Mouse (Mus musculus) layer of hippocampus, postnatal 14 days (tissue): ENCODE measurements around the gene Nsmce1. TPM values are rescaled to one million over a fixed set of nuclear protein-coding genes. Genes with fewer than 3 reads are reported as not detected.
"Not testable (repeated sequence)": the region's sequence is repeated elsewhere in the genome, so short reads cannot be mapped to it uniquely, and the experiment has no call there.

Experiments used
- DNase-seq, 2 experiments: peaks; one replicate each; pipeline ENCODE4 v3.0.0; 2021 to 2022; ENCODE audit warnings: low spot score in 2 of 2, mixed read lengths in 1 of 2
- total RNA-seq, 2 experiments: library from RNA; stranded (reverse); gene quantifications; 2 replicates each; pipeline ENCODE4 v1.2.3; 2021

Nsmce1 gene
- total RNA-seq, 2 experiments from 2014 or later, result 16.7 to 17.8 TPM

DNA sequence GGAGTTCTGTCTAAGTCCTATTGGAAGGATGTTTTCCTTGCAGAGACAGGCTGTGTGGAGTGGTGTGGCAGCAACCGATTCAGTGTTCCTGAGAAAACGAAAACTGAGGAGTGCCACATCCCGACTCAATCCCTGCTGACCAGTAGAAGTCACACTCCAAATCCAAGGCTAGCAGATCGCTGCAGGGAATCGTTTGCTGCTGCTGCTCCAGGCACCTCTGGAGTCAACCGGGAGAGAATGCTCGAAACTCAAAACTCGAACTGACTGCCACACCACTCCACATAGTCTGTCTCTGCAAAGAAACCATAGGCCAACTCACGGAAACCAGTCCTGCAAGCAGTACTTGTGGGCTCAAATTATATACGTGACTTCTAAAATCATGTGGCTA is 47.3 kb downstream of the Nsmce1 start:
- peak in 1 of 2 experiments; percentile 13 for DNase-seq

DNA sequence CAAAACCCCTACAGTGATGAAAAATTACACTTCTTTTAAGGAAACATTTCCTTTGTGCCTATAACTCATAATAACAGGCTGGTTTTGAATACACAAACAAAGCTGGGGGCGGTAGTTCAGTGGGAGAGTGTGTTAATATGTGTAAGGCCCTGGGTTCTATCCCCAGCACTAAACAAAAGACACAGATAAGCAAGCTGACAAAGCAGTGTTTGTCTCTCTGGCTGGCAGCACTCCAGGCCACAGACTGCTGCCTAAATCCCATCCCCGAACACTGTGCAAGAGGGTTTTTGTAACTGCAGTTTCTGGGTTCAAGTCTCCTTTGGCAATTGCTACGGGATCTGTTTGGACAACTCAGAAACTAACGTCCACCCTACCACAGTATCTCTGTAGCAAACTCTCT is 49.1 kb downstream of the Nsmce1 start:
- no peak for DNase-seq

DNA sequence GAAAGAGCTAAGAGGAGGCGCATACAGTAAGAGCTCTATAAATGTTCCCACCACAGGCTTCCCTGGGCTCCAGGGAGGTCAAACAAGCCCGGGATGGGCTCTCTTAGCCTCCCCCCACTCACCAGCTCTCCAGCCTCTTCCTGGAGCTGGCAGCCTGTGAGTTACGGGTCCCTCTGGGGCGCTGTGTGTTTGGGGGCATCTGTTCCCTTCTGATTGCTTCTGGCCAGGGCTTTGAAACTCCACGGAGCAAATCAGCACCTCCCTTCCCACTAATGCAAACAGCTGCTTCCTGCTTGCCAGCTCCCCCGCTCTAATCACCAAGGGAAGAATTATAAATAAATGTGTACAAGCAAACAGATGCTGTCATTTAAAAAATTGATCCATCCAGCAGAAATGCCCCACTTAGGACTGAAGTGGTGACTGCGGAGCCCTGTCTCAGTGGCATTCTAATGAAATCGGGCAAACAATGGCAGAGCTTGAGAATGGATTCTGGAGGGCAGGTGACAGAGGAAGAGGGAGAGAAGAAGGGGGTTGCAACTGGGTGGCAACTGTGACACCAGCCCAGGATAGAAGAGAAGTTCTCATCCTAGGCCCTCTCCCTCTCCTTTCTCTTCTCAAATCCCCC is 56.6 kb downstream of the Nsmce1 start:
- DNase-seq, result no peak

DNA sequence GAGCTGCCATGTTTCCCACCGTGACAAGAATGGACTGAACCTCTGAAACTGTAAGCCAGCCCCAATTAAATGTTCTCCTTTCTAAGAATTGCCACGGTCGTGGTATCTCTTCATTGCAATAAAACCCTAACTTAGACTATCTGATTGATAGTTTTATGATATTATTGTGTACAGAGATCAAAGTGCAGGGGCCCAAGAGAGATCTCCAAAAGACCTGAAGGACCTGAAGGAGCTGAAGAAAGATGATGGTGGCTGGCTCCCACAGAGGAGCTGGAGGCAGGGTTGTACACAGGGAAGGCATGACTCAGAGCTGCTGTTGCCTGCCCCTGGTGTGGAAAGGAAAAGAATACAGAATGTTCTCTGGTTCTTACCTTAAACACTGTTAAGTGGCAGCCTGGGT is 57.5 kb downstream of the Nsmce1 start:
- no peak for DNase-seq

DNA sequence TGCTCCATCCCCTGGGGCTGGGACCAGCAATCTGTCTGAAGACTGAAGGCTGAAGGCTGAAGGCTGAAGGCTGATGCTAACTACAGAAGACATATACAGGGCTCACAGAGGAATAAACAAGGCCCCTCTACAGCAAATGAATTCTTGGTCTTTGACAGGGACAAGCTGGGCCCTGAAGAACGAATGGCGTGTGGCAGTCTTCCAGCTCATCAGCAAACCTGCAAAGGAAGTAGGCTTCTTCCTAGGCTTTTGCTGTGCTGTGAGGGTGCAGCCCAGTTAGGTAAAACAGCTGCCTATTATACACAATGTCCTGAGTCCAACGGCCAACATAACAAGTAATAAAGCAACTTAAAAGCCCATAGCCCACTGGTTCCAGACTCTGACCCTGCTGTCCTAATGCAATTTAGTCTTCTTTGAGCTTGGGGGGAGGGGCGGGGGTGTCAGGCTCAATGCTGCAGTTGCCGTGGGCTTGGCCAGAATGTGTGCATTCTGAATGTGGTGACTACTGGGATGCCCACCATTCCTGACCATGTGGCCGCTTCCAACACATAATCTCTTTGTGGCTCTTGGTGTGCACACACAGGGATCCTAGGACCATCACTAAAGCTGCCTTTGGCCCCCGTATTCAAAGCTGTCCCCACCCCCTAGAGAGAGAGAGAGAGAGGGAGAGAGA is 61.1 kb downstream of the Nsmce1 start:
- DNase-seq, result no peak

DNA sequence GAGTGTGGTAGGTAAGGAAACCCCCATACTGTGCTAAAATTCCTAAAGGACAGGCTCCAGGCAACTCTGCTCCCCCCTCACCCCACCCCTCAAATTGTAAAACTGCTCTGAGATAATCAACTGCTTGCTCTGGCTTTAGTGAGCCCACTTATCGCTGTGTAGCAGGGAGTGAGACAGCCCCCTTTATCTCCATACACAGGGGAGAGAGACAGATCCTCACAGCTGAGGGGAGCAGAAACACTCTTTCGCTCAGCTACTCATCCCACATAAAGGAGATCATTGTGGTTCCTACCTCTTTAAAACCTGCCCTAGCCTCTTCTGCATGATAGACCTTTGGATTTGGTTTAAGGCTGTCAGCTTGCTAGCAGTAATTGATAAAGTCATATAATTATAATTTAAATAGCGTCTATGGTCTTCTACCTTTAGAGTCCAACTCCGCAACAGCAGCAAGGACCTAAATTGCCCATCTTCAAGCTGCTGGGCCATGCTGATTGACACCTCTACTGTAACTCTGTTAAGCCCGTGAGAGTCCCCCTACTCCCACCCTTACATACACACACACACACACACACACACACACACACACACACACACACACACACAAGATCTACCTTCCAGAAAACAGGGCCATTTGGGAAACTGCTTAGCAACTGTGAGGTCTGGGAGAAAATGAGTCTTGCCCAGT is 62.4 kb downstream of the Nsmce1 start:
- not testable (repeated sequence) for DNase-seq

DNA sequence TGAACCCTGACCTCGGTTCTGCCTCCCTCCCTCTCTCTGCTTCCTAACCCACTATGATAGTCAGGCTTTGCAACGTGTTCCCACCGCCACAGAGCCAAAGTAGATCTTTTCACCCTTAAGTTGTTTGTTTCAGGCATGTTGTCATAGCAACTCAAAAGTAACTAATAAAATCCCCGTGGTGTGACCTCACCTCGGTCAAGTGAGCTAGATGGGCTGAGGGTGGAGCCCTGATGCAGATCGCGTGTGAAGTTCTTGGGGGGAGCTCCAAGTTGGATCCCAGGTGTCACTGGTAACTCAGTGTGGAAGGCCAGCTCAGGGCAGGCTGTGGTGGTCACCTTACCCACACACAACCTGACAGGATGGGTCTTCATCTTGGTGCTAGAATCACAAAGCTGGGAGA is 63.0 kb downstream of the Nsmce1 start:
- no peak for DNase-seq

DNA sequence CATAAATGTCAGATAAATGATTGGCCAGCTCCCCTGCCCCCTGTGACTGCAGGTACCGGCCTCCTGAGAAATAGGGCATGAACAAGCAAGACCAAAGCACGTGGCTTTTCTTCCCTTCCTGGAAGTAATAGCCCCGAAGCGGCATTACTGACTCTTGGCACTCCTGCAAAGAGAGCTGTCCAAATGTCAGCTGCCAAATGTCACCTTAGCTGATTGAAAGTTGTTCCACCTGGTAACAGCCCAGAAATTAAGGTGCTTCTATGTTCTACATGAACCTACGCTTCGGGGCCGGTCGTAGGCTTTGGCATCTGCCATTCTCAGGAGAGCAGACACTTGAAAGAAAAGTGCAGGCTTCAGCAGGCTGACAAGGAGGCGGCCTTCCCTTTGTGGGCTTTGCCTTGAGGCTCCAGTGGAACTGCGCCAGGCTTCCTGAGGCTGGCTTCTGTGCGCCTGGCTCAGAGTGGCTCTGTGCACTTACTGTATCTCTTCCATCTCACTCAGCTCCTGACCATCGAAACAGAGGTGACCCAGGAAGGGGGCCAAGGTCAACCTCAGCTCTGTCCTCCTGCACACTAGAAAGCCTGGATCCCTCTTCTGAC is 63.8 kb downstream of the Nsmce1 start:
- DNase-seq, result peak in 1 of 2 experiments; percentile 9

DNA sequence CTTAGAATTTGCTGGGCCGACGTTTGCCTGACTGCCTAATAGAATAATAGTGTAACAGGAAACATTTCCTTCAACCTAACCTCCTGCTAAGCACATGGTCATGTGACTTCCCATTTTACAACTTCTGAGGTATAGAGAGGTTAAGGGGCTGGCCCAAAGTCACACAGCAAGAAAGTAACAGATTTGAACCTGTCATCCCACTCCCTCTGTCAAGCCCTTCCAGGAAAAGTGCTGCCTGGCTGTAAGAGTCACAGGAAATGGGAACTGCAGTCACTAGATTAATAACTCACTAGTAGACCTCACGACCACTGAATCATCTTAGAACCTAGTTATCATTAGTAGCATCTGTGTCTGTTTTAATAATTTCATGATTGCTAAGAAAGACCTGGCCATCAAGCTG is 68.3 kb downstream of the Nsmce1 start:
- DNase-seq, result no peak

DNA sequence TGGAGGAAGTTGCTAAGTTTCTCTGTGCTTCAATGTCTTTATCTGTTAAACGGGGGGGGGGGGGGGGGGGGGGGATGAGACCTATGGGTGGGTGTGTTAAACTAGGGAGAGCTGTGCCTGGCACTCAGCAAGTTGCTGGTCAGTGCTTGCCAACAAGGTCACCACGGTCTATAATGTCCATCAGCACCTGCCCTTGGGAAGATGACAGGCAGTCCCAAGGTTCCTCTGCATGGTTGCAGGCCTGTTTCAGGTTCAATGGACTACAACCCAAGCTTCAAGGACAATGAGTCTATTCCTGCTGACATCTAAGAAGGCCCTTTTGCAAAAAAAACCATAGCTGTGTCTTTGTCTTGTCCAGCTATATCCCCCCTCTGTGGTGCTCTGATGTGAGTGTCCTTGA is 69.5 kb downstream of the Nsmce1 start:
- DNase-seq, result no peak

DNA sequence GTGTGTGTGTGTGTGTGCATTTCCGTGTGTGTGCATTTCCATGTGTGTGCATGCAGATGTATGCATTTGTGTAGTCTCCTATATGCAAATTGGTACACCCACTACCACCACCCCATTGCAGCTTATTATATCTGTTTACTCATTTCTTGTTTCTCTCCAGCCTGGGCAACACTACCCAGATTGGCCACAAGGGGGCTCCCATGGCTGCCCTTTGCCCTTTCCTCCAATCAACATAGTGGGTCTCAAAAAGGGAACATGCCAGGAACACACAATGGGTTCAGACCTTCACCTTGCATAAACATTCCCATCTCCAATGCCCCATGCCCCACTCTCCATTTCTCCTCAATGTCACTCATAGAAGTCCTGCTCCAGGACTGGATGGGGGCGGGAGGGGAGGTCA is 71.2 kb downstream of the Nsmce1 start:
- DNase-seq, result no peak

DNA sequence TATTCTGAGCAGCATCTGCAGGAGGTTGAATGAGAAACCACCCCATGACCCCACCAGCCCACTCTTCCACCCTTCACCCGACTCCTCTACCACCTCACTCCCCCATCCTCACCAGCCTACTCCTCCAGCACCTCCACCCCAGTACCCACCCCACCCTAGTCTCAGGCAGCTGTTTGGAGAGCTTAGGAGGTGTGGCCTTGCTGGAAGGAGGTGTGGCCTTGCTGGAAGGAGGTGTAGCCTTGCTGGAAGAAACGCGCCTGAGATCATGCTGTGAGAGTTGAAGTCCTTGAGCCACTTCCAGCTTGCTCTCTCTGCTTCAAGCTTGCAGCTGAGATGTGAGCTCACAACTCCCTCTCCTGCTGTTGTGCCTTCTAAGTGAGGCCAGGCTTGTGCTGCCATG is 73.0 kb downstream of the Nsmce1 start:
- no peak for DNase-seq

Other genes starting within 250 kb of the Nsmce1 start
- 1 to 10 TPM; 3.4 to 4.7 TPM for gene Kdm8, start 46.9 kb downstream of the Nsmce1 start, total RNA-seq
- 1 to 10 TPM; 4.6 to 5.1 TPM for gene Il4ra, start 60.5 kb upstream of the Nsmce1 start, total RNA-seq
- 1 to 10 TPM in 1 of 2 experiments, under 1 TPM in 1; 0.93 to 1.1 TPM for gene Il21r, start 111.8 kb upstream of the Nsmce1 start, total RNA-seq
- gene Gtf3c1, start 216.2 kb upstream of the Nsmce1 start, total RNA-seq, result 10 to 100 TPM; 88.8 to 94.2 TPM
- 10 to 100 TPM; 26.5 to 27.6 TPM for gene D430042O09Rik, start 216.3 kb upstream of the Nsmce1 start, total RNA-seq